Mouse (Mus musculus) liver, adult 2 months (tissue): Measurements from ENCODE around the gene 4930453N24Rik. TPM values are rescaled to one million over a fixed set of nuclear protein-coding genes. Genes with fewer than 3 reads are reported as not detected.

Experiments used
- DNase-seq: peaks from one replicate; pipeline ENCODE4 v3.0.0-alpha.2; 2011; ENCODE audit warnings: low read depth, low spot score; ENCODE audit errors: extremely low read depth
- H3K27ac ChIP-seq: fragments of 200-500 bp; replicated peaks from 2 replicates; pipeline ENCODE4 v1.5.1; 2012; ENCODE audit warnings: low read depth, mild to moderate bottlenecking, control low read depth, inconsistent platforms, low read length; ENCODE audit not compliant: insufficient read depth
- H3K27me3 ChIP-seq: fragments of 200-500 bp; 2 replicates; pipeline ENCODE4 v1.6.1; 2012; ENCODE audit warnings: mild to moderate bottlenecking, moderate library complexity, low read length, inconsistent platforms; ENCODE audit not compliant: control insufficient read depth, insufficient read depth
- H3K36me3 ChIP-seq: fragments of 200-500 bp; 2 replicates; pipeline ENCODE4 v1.6.1; 2012; ENCODE audit warnings: low read length, inconsistent platforms; ENCODE audit not compliant: control insufficient read depth, insufficient read depth
- H3K4me1 ChIP-seq: fragments of 200-500 bp; 2 replicates; pipeline ENCODE4 v1.6.1; 2011; ENCODE audit warnings: low read length; ENCODE audit not compliant: control insufficient read depth, insufficient read depth
- H3K4me3 ChIP-seq: fragments of 200-500 bp; 2 replicates; pipeline ENCODE4 v1.5.1; 2011; ENCODE audit warnings: low read depth, mild to moderate bottlenecking, control low read depth, low read length, moderate library complexity; ENCODE audit not compliant: insufficient read depth
- H3K79me2 ChIP-seq: fragments of 200-500 bp; 2 replicates; pipeline ENCODE4 v1.6.1; 2012; ENCODE audit warnings: inconsistent platforms, mild to moderate bottlenecking, low read length, moderate library complexity; ENCODE audit not compliant: control insufficient read depth, insufficient read depth
- H3K9ac ChIP-seq: fragments of 200-500 bp; 2 replicates; pipeline ENCODE4 v1.6.1; 2012; ENCODE audit warnings: low read depth, mild to moderate bottlenecking, control low read depth, inconsistent platforms, low read length
- CTCF ChIP-seq: fragments of 200-500 bp; IDR thresholded peaks from 2 replicates; pipeline ENCODE4 v1.5.1; 2011; ENCODE audit warnings: low read depth, low read length, control low read depth
- POLR2A ChIP-seq: fragments of 200-500 bp; IDR thresholded peaks from 2 replicates; pipeline ENCODE4 v1.6.1; 2011; ENCODE audit warnings: low read length, control low read depth; ENCODE audit not compliant: insufficient read depth; ENCODE audit errors: extremely low read depth
- WGBS: fragments of 180-500 bp; shearing (Covaris S2); methylation state at CpG from one replicate; pipeline ENCODE4 v1.1.7; 2018; 5-methylcytosine and 5-hydroxymethylcytosine counted together
- polyA plus RNA-seq: library from polyadenylated mRNA; depleted of rRNA; stranded (reverse); fragments of >200 nt; gene quantifications from 2 replicates; pipeline ENCODE4 v1.2.3, GENCODE M21; 2012
- total RNA-seq: library from RNA; depleted of rRNA; stranded (reverse); fragments of >200 nt; gene quantifications from 2 replicates; pipeline ENCODE4 v1.2.3, GENCODE M21; 2014

Gene 4930453N24Rik
- total and polyA plus RNA-seq, 2 experiments: 4.8 to 15.9 TPM

DNA sequence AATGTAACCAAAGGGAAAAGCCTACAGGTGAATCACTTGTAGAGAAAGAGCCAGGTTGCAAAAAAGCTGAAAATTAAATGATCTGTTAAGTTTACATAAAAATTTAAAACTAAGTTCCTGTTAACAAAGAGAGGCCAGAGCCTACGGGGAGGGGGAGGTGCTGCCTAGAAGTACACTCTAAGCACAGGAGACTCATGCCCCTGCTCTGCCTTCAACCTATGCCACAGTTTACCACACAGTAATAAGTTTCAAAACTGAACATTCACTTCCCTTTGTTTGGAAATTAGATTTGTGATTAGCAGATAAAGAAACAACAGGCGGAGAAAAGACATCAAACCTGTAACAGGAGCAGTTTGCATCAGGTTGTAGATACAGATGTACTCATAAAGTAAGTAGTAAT, 23.8 kb upstream of the 4930453N24Rik start:
- peaks cover 4% of the 10 kb centered on the region for H3K36me3 ChIP-seq
- WGBS: 92% methylated on average over 2 of the region's 2 CpGs

DNA sequence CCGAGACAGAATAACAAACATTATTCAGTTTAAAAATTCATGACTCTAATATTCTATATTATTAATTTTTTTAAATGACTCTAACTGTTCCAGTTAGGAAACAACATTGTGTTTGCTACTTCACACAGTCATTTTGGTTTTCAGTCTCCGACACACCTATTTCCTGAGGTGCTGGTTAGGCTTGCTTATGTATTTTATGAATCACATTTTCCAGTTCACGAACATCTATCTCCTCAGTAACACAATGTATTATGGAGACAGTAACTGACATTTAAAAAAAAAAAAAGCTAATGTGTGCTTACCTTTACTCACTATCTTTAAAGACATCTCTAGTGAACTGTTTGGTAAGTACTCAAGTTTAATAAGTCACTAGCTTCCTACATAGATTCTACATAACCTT, 18.7 kb upstream of the 4930453N24Rik start:
- no peak overlapping the region for H3K4me3 ChIP-seq
- DNase-seq: no peak
- TF ChIP-seq POLR2A (no peak), CTCF (no peak)
- peaks cover 26% of the 10 kb centered on the region for H3K36me3 ChIP-seq
- H3K4me1 ChIP-seq: no peaks in the 10 kb centered on the region; the same call in 1 of the 2 replicates
- 97% methylated on average over 3 of the region's 3 CpGs for whole genome bisulfite sequencing
- H3K79me2 ChIP-seq: no peaks in the 10 kb centered on the region
- H3K9ac ChIP-seq: no peak overlapping the region
- H3K27me3 ChIP-seq: no peaks in the 10 kb centered on the region
- no peak overlapping the region for H3K27ac ChIP-seq

More for the DNA sequence above, 23.8 kb upstream of the 4930453N24Rik start:
- TF ChIP-seq CTCF (no peak), POLR2A (no peak)
- no peak overlapping the region for H3K27ac ChIP-seq
- DNase-seq: no peak
- no peak overlapping the region for H3K4me3 ChIP-seq
- H3K27me3 ChIP-seq: no peaks in the 10 kb centered on the region
- H3K9ac ChIP-seq: no peak overlapping the region
- no peaks in the 10 kb centered on the region for H3K4me1 ChIP-seq
- H3K79me2 ChIP-seq: no peaks in the 10 kb centered on the region; the same call in 1 of the 2 replicates

DNA sequence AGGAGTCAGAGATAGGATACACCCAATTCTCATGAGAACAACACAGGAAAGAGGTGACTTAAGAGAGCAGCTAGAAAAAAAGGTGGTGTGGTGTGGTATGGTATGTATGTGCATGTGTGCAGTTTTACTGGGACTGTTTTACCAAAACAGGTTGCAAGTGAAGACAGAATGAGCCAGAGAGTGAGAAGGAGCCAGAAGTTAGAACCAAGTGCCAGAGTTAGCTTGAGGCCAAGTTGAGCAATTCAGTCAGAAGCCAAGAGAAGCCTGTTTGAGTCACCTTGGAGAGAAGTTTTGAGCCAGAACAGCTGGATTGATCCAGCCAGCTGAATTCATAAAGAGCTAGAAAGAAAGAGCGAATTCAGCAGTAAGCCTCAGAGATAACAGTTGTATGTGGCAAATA, 4.6 kb upstream of the 4930453N24Rik start:
- peak; percentile 19 for DNase-seq
- Histone ChIP-seq H3K4me1 (peaks cover 2% of the 10 kb centered on the region; the same call in 1 of the 2 replicates), H3K9ac (no peak overlapping the region), H3K79me2 (peaks cover 2% of the 10 kb centered on the region), H3K4me3 (no peak overlapping the region), H3K27ac (no peak overlapping the region), H3K27me3 (no peaks in the 10 kb centered on the region), H3K36me3 (no peaks in the 10 kb centered on the region)
- 79% methylated on average over 1 of the region's 1 CpGs for WGBS
- TF ChIP-seq POLR2A: no peak
- TF ChIP-seq CTCF: no peak

DNA sequence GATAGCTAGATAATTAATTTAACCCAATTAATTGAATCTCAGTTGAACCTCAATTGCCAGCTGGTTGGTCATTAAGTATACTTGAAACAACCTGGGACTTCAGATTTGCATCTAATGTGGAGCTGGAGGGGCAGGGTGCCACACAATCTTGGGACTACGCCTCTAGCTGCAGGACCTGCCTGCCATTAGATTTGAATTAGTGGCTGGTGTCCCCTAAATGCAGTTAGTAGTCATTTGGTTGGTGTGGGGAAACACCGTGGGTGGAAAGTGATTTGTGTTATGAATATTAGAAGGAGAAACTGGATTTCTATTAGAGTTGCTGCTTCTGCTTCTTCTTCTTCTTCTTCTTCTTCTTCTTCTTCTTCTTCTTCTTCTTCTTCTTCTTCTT, 464 bp upstream of the 4930453N24Rik start:
- Histone ChIP-seq H3K79me2 (peaks cover 5% of the 10 kb centered on the region), H3K9ac (no peak overlapping the region), H3K27ac (no peak overlapping the region), H3K4me3 (no peak overlapping the region), H3K4me1 (peaks cover 6% of the 10 kb centered on the region), H3K27me3 (no peaks in the 10 kb centered on the region), H3K36me3 (no peaks in the 10 kb centered on the region)
- no peak for TF ChIP-seq CTCF
- TF ChIP-seq POLR2A: no peak
- 92% methylated on average over 2 of the region's 2 CpGs for WGBS
- no peak for DNase-seq

DNA sequence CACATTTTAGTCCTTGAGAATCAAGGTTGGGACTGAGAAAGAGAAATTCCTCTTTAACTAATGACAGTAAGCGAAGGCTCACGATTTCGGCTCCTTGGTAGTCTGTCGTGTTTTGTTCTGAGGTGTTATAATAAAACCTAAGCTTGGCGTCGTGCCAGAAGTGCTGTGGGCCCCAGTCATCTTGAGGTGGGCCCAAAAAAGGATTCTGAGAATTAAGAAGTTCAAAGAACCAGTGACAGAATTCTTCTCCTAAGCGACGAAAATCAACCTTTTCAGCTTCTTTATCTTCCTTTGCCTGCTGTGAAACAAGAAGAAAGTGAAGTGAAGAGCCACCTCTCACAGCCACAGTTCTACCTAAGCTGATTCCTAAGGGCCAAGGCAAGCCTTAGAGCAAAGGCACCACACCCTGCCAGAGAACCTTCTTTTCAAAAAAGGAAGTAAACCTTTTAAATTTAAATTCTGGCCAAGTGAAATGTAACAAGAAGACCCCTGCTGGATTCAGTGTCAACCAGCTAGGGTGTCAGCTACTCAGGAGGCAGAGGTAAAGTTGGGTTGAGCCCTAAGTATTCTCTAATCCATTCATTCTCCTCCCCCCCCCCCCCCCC, 4.2 kb downstream of the 4930453N24Rik start:
- Histone ChIP-seq H3K4me3 (no peak overlapping the region), H3K79me2 (peaks cover 5% of the 10 kb centered on the region), H3K36me3 (peaks cover 20% of the 10 kb centered on the region), H3K27me3 (no peaks in the 10 kb centered on the region), H3K9ac (no peak overlapping the region), H3K4me1 (peaks cover 6% of the 10 kb centered on the region), H3K27ac (no peak overlapping the region)
- TF ChIP-seq CTCF (no peak), POLR2A (no peak)
- 91% methylated on average over 8 of the region's 8 CpGs for WGBS
- no peak for DNase-seq

DNA sequence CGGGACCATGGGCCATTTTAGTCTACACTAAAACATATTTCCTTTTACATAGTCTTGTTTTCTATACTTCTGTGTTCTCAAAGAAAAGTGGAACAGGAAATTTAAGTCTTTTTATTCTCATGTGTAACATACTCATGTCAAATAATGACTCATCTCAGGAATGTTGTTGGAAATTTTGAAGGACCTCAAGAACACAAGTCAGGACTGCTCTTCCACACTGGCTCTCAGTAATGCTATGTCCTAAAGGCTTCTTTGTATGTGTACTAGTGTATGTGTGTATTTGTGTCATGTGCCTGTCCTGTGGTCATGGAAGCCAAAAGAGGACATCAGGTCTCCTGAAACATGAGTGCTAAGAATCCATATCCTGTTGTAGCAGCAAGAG, 11.7 kb downstream of the 4930453N24Rik start:
- Histone ChIP-seq H3K79me2 (no peaks in the 10 kb centered on the region), H3K4me3 (no peak overlapping the region), H3K27ac (no peak overlapping the region), H3K27me3 (no peaks in the 10 kb centered on the region), H3K36me3 (peaks cover 10% of the 10 kb centered on the region), H3K4me1 (no peaks in the 10 kb centered on the region), H3K9ac (no peak overlapping the region)
- DNase-seq: no peak
- 76% methylated on average over 1 of the region's 1 CpGs for WGBS
- TF ChIP-seq POLR2A (no peak), CTCF (no peak)
